Mouse (Mus musculus) inflammation-experienced regulatory T-cells, adult 6 months (primary cell): ENCODE results near the gene Prss28. TPM values are rescaled to one million over a fixed set of nuclear protein-coding genes. Genes with fewer than 3 reads are reported as not detected.

Source experiments
- ATAC-seq: one replicate; pipeline ENCODE4 v1.8.0; 2017
- polyA plus RNA-seq, 3 experiments: library from polyadenylated mRNA; unstranded; fragments of 100-300 nt; shearing (Covaris generic); gene quantifications; one replicate each; pipeline ENCODE4 v1.2.1; 2017

Gene Prss28
- polyA plus RNA-seq, 3 experiments from 2014 or later = not detected

DNA sequence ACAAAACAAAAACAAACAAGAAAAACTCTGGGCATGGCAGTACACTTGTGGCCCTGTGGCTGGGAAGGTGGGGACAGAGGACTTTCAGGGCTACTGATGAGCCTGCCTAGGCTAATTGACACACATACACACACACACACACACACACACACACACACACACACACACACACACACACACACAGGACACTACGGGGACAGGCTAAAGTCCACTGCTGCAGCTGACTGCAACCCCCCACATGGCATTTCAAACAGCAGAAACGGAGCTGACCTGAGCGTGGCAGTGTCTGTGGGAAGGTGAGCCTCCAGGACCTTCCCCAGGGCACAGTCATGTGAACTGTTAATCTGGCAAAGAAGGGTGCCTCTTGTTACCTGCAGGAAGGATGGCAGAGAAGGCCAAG lies 33.0 kb downstream of the Prss28 start:
- ATAC-seq = no peak

- ATAC-seq = no peak
Measured at GRCm38 (mm10) chr17:25345462-25345861, 37.0 kb downstream of the Prss28 start, which contains the start of gene Tpsab1. Tpsab1 (minus strand) TSS chr17:25345562.

DNA sequence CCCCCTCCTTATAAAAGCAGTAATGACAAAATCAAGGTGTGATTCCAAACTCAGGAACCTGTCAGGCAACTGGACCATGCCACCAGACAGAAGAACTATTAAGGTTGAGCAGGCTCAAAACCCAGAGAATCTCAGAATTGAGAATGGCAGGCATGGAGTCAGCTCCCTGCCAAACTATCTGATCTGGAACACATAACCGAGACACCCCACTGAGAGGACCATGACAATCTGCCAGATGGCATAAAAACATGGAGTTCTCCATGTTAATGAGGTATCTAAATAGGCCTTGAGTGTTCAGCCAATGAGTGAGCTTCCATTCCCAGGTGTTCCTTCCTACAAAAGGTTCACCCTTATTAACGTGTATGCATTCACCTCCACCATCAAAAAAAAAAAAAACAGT lies 52.8 kb downstream of the Prss28 start:
- no peak for ATAC-seq

Other genes starting within 250 kb of the Prss28 start
- gene Tmem204, start 225.1 kb upstream of the Prss28 start, polyA plus RNA-seq = under 1 TPM in 2 of 3 experiments, not detected in 1; 0.47 to 0.66 TPM
- gene Telo2, start 192.7 kb upstream of the Prss28 start, polyA plus RNA-seq = 10 to 100 TPM; 13.5 to 33.6 (median 17.7) TPM
- not detected for gene Ptx4, start 187.9 kb upstream of the Prss28 start, polyA plus RNA-seq
- 10 to 100 TPM; 16.6 to 27.4 (median 20.6) TPM for gene Clcn7, start 175.3 kb upstream of the Prss28 start, polyA plus RNA-seq
- gene Ccdc154, start 146.2 kb upstream of the Prss28 start, polyA plus RNA-seq = not detected
- gene Gm38655, start 133.2 kb upstream of the Prss28 start, polyA plus RNA-seq = not detected
- 10 to 100 TPM; 12.9 to 16.3 (median 13.2) TPM for gene BC003965, start 124.1 kb upstream of the Prss28 start, polyA plus RNA-seq
- 10 to 100 TPM; 22.2 to 31.4 (median 23.3) TPM for gene Unkl, start 120.2 kb upstream of the Prss28 start, polyA plus RNA-seq
- gene Gnptg, start 68.5 kb upstream of the Prss28 start, polyA plus RNA-seq = 10 to 100 TPM; 43.0 to 79.2 (median 61.5) TPM
- 10 to 100 TPM; 30.9 to 35.3 (median 31.4) TPM for gene Tsr3, start 68.5 kb upstream of the Prss28 start, polyA plus RNA-seq
- gene Baiap3, start 52.3 kb upstream of the Prss28 start, polyA plus RNA-seq = 10 to 100 TPM in 2 of 3 experiments, 1 to 10 TPM in 1; 2.6 to 42.7 (median 10.9) TPM
- gene Ube2i, start 34.0 kb upstream of the Prss28 start, polyA plus RNA-seq = 100 to 1,000 TPM; 418 to 487 (median 438) TPM
- gene Prss34, start 10.3 kb upstream of the Prss28 start, polyA plus RNA-seq = not detected
- gene Prss29, start 10.0 kb downstream of the Prss28 start, polyA plus RNA-seq = not detected
- gene Tpsab1, start 36.9 kb downstream of the Prss28 start, polyA plus RNA-seq = not detected
- not detected for gene Tpsb2, start 57.7 kb downstream of the Prss28 start, polyA plus RNA-seq
- gene Tpsg1, start 60.6 kb downstream of the Prss28 start, polyA plus RNA-seq = not detected
- not detected for gene Cacna1h, start 125.1 kb downstream of the Prss28 start, polyA plus RNA-seq
- not detected for gene Tekt4, start 146.0 kb downstream of the Prss28 start, polyA plus RNA-seq
- gene Sstr5, start 188.6 kb downstream of the Prss28 start, polyA plus RNA-seq = not detected